Mouse (Mus musculus): ENCODE data around the gene Nwd1.

GRCm38 (mm10) chr8:72753165-72753564, 106.7 kb downstream of the Nwd1 start:
- TF ChIP-seq TAL1 (IDR thresholded peaks at IDR 0.05; ENCODE audit: low read length), result no peak
- TF ChIP-seq GATA1 (IDR thresholded peaks at IDR 0.05; ENCODE audit: low read length), result no peak
